In the genomic region with DNA sequence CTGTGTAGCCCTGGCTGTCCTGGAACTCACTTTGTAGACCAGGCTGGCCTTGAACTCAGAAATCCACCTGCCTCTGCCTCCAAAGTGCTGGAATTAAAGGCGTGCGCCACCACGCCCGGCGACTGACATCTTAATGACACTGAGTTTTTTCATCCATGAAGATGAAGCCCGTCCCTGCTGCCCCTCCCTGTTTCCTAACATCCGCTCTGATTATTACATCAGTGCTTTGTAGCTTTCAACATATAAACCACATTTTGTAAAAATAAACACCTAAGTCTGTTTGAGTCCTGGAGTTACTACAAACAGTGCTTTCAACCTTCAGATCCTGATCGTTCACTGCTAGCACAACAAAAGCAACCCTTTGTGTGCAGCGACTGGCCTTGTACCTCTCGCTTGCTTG, we compare ENCODE assay signal across 23 mouse cellular contexts.
"Had no signal": no experiment of that assay in that cellular context is flagged by ENCODE, and none has a peak within 500 bp of the region (broad histone marks: within the 10 kb centered on the region; RNA-seq: fewer than 3 reads in every experiment).

No protein-coding gene starts in this region.

- H3K36me3 ChIP-seq: liver, embryonic 15.5 days; lung, embryonic 15.5 days had no signal

- H3K4me3 ChIP-seq: liver, embryonic 15.5 days; lung, embryonic 15.5 days; megakaryocyte, embryonic 14.5 days; midbrain, embryonic 13.5 days; midbrain, embryonic 15.5 days; myocyte; neural tube, embryonic 13.5 days; neural tube, embryonic 15.5 days had no signal

- DNase-seq: liver, postnatal 0 days; lung, adult 2 months; lung, postnatal 14 days; lung, postnatal 36 days; retina, postnatal 1 day; right cerebral cortex, adult 18-20 months; right cerebral cortex, postnatal 25 days; right cerebral cortex, postnatal 4 days; spleen, adult 18-20 months; thymus, adult 18-20 months; thymus, postnatal 25 days; thymus, postnatal 4 days had no signal

- H3K4me2 ChIP-seq: liver, embryonic 15.5 days; lung, embryonic 15.5 days; midbrain, embryonic 11.5 days; midbrain, embryonic 13.5 days; midbrain, embryonic 15.5 days; neural tube, embryonic 13.5 days; neural tube, embryonic 15.5 days had no signal

- H3K27ac ChIP-seq: liver, embryonic 15.5 days; lung, embryonic 15.5 days; macrophage; midbrain, embryonic 13.5 days; midbrain, embryonic 15.5 days; neural tube, embryonic 13.5 days; neural tube, embryonic 15.5 days had no signal

- ATAC-seq: liver, postnatal 0 days; lung, postnatal 0 days; midbrain, embryonic 13.5 days; midbrain, embryonic 15.5 days had no signal

- H3K4me1 ChIP-seq: midbrain, embryonic 15.5 days; neural tube, embryonic 13.5 days; neural tube, embryonic 15.5 days had no signal

- H3K9ac ChIP-seq: liver, embryonic 15.5 days; liver, postnatal 0 days; lung, embryonic 15.5 days; midbrain, embryonic 13.5 days; midbrain, embryonic 15.5 days; neural tube, embryonic 13.5 days; neural tube, embryonic 15.5 days had no signal

- H3K27me3 ChIP-seq: liver, embryonic 15.5 days; lung, embryonic 15.5 days; midbrain, embryonic 13.5 days; midbrain, embryonic 15.5 days; neural tube, embryonic 13.5 days; neural tube, embryonic 15.5 days had no signal

- H3K9me3 ChIP-seq: liver, embryonic 15.5 days; lung, embryonic 15.5 days; megakaryocyte, embryonic 14.5 days; midbrain, embryonic 13.5 days; midbrain, embryonic 15.5 days; neural tube, embryonic 13.5 days; neural tube, embryonic 15.5 days had no signal
